In the genomic region with DNA sequence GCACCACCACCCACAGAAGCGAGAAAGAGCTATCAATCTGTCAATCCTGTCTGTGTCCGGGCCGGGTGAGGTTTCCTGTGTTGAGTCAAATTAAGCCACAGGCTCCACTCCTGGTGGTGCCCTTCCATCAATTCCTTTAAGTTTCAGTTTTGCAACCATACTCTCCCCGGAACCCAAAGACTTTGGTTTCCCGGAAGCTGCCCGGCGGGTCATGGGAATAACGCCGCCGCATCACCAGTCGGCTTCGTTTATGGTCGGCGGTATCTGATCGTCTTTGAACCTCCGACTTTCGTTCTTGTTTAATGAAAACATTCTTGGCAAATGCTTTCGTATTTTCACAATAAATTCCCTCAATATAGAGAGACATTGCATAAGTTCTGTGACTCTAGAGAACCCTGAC, we compare ENCODE assay signal across 13 mouse cellular contexts. TPM values are rescaled to one million over a fixed set of nuclear protein-coding genes. Genes with fewer than 3 reads are reported as not detected.
DNase-seq lines count a peak whose midpoint lies in the region; ATAC-seq lines count a peak whose summit lies in the region.
"Had no signal": no experiment of that assay in that cellular context is flagged by ENCODE, and none has a peak within 500 bp of the region (broad histone marks: within the 10 kb centered on the region; RNA-seq: fewer than 3 reads in every experiment).

No protein-coding gene starts in this region.

- no peak for DNase-seq in cerebellum, adult 9-11 months
- DNase-seq in CD4-positive, CD25-positive, alpha-beta regulatory T cell, adult 2 months (ENCODE audit: low read depth, low spot score), result peak; percentile 47
- DNase-seq in left cerebral cortex, adult 8-10 months (ENCODE audit: low spot score in 2 of 2), result no peak
- no peak for DNase-seq in right cerebral cortex, postnatal 4 days
- no peak for DNase-seq in retina, postnatal 1 day
- DNase-seq: adrenal gland, postnatal 36 days; cerebellum, adult 11-12 months; lung, adult 18-20 months had no signal

- ATAC-seq in cerebellum, adult (ENCODE audit: insufficient number of reproducible peaks, low FRiP score, low TSS enrichment), result peak; percentile 70; the same call in 1 of the 2 replicates
- ATAC-seq in erythroblast, adult 5-6 weeks (replicated peaks; ENCODE audit: low FRiP score, poor library complexity, severe bottlenecking), result peak; percentile 97
- peak; percentile 84 for ATAC-seq in megakaryocyte progenitor cell, adult 5-6 weeks (replicated peaks; ENCODE audit: poor library complexity)
- ATAC-seq: forebrain, embryonic 14.5 days; hindbrain, postnatal 0 days had no signal

RNA-seq across cellular contexts. Expression of a gene that starts 30.2 kb away (rescaled TPM):
- 1.7 and 7.3 TPM in 2 replicates for total RNA-seq in erythroblast, adult 5-6 weeks (2015; ENCODE audit: low replicate concordance)
- total RNA-seq in erythroblast, adult 5-6 weeks (2017; ENCODE audit: low replicate concordance), result 7.0 and 9.5 TPM in 2 replicates
- 19.2 and 20.0 TPM in 2 replicates for total RNA-seq in megakaryocyte progenitor cell, adult 5-6 weeks (2015)
- 20.4 and 22.2 TPM in 2 replicates for total RNA-seq in megakaryocyte progenitor cell, adult 5-6 weeks (2017)
- total RNA-seq in left cerebral cortex, adult 8-10 months (2022), result 10 to 100 TPM; 33.0 to 38.0 (median 33.5) TPM
